Mouse (Mus musculus) CH12.LX (cell line): Measurements from ENCODE around the gene Mt3. TPM values are rescaled to one million over a fixed set of nuclear protein-coding genes. Genes with fewer than 3 reads are reported as not detected.
A peak's percentile ranks its signal among the peaks of the same experiment; 100 is the strongest.

Experiments used
- DNase-seq: peaks from one replicate; pipeline ENCODE4 v3.0.0-alpha.2; 2013; ENCODE audit errors: extremely low read depth
- H3K27ac ChIP-seq: 2 replicates; pipeline ENCODE4 v1.5.1; 2012; ENCODE audit warnings: low read depth, mild to moderate bottlenecking, control low read depth, moderate library complexity; ENCODE audit not compliant: insufficient read depth
- H3K27me3 ChIP-seq: replicated peaks from 2 replicates; pipeline ENCODE3; 2012; ENCODE audit warnings: inconsistent platforms
- H3K36me3 ChIP-seq, 2 experiments: replicated peaks in 1 of 2; 2 replicates each; pipeline versions ENCODE3 to v1.6.1; 2012; ENCODE audit warnings: inconsistent platforms in 1 of 2, low read length in 1 of 2, mild to moderate bottlenecking in 1 of 2, mixed read lengths in 1 of 2, moderate library complexity in 1 of 2; ENCODE audit not compliant: control insufficient read depth in 1 of 2, insufficient read depth in 1 of 2
- H3K4me1 ChIP-seq, 2 experiments: 2 replicates each; pipeline ENCODE4 v1.6.1; 2012; ENCODE audit warnings: inconsistent platforms in 1 of 2, moderate library complexity in 1 of 2; ENCODE audit not compliant: insufficient read depth in 2 of 2, control insufficient read depth in 1 of 2
- H3K4me2 ChIP-seq: 2 replicates; pipeline ENCODE4 v1.6.1; 2012; ENCODE audit warnings: low read depth, mild to moderate bottlenecking, control low read depth; ENCODE audit not compliant: poor library complexity, insufficient read depth, severe bottlenecking
- H3K4me3 ChIP-seq, 3 experiments: fragments of 150-350 bp in 1 of 3; sonication (generic) in 1 of 3; replicated peaks in 1 of 3; 2 replicates each; pipeline versions ENCODE3 to v1.5.1; 2011 to 2012; ENCODE audit warnings: low read depth in 2 of 3, low read length in 2 of 3, mild to moderate bottlenecking in 2 of 3, moderate library complexity in 2 of 3, control low read depth in 1 of 3, improper control_type of control experiment in 1 of 3, inconsistent platforms in 1 of 3, mixed read lengths in 1 of 3; ENCODE audit not compliant: poor library complexity in 1 of 3
- H3K79me2 ChIP-seq: replicated peaks from 2 replicates; pipeline ENCODE4 v1.6.1; 2012; ENCODE audit warnings: mild to moderate bottlenecking, moderate library complexity; ENCODE audit not compliant: control insufficient read depth, poor library complexity, insufficient read depth, severe bottlenecking; ENCODE audit errors: extremely low read depth
- H3K9ac ChIP-seq: 2 replicates; pipeline ENCODE4 v1.6.1; 2012; ENCODE audit warnings: low read depth, mild to moderate bottlenecking, control low read depth, moderate library complexity; ENCODE audit not compliant: insufficient read depth
- H3K9me3 ChIP-seq: replicated peaks from 2 replicates; pipeline ENCODE3; 2012; ENCODE audit warnings: low read length, inconsistent platforms, mixed read lengths
- BHLHE40 ChIP-seq: IDR thresholded peaks from 2 replicates; pipeline ENCODE4 v1.6.1; 2011; ENCODE audit warnings: mild to moderate bottlenecking, low read depth, low read length, improper control_type of control experiment
- CHD1 ChIP-seq: IDR thresholded peaks from 2 replicates; pipeline ENCODE4 v1.6.1; 2012; ENCODE audit warnings: low read depth, low read length, improper control_type of control experiment, inconsistent platforms
- CTCF ChIP-seq, 2 experiments: IDR thresholded peaks in 1 of 2; conservative IDR thresholded peaks in 1 of 2; 2 replicates each; pipeline ENCODE4 v1.5.1; 2011 to 2012; ENCODE audit warnings: low read depth in 2 of 2, low read length in 2 of 2, improper control_type of control experiment in 1 of 2, inconsistent platforms in 1 of 2, mild to moderate bottlenecking in 1 of 2, moderate library complexity in 1 of 2
- EP300 ChIP-seq: IDR thresholded peaks from 2 replicates; pipeline ENCODE4 v1.6.1; 2011; ENCODE audit warnings: low read length, improper control_type of control experiment
- HCFC1 ChIP-seq: IDR thresholded peaks from 2 replicates; pipeline ENCODE4 v1.6.1; 2012; ENCODE audit warnings: low read depth, mild to moderate bottlenecking, inconsistent platforms, low read length, improper control_type of control experiment
- JUND ChIP-seq: conservative IDR thresholded peaks from 2 replicates; pipeline ENCODE4 v1.6.1; 2011; ENCODE audit warnings: low read depth, low read length, improper control_type of control experiment
- MAX ChIP-seq: IDR thresholded peaks from 2 replicates; pipeline ENCODE4 v1.6.1; 2011; ENCODE audit warnings: low read length, improper control_type of control experiment
- MXI1 ChIP-seq: IDR thresholded peaks from 2 replicates; pipeline ENCODE4 v1.6.1; 2011; ENCODE audit warnings: mild to moderate bottlenecking, low read depth, low read length, improper control_type of control experiment
- PAX5 ChIP-seq: IDR thresholded peaks from 2 replicates; pipeline ENCODE4 v1.6.1; 2012; ENCODE audit warnings: low read length, inconsistent platforms, mixed read lengths
- POLR2A ChIP-seq: IDR thresholded peaks from 2 replicates; pipeline ENCODE4 v1.6.1; 2011; ENCODE audit warnings: low read depth, mild to moderate bottlenecking, improper control_type of control experiment, low read length
- SIN3A ChIP-seq: IDR thresholded peaks from 2 replicates; pipeline ENCODE4 v1.6.1; 2012; ENCODE audit warnings: low read length, improper control_type of control experiment, inconsistent platforms
- TCF12 ChIP-seq: IDR thresholded peaks from 2 replicates; pipeline ENCODE4 v1.6.1; 2014; ENCODE audit warnings: low read depth, mild to moderate bottlenecking, inconsistent platforms, low read length, improper control_type of control experiment
- USF2 ChIP-seq: conservative IDR thresholded peaks from 2 replicates; pipeline ENCODE4 v1.6.1; 2011; ENCODE audit warnings: low read depth, low read length, improper control_type of control experiment
- ZMIZ1 ChIP-seq: IDR thresholded peaks from 2 replicates; pipeline ENCODE4 v1.6.1; 2012; ENCODE audit warnings: low read depth, mild to moderate bottlenecking, inconsistent platforms, low read length, improper control_type of control experiment
- ZNF384 ChIP-seq: IDR thresholded peaks from 2 replicates; pipeline ENCODE4 v1.6.1; 2012; ENCODE audit warnings: low read depth, low read length, improper control_type of control experiment, inconsistent platforms
- dilution Hi-C: fragments of 300-500 bp; cut with MboI; formaldehyde crosslinking; loops from 2 replicates; pipeline ENCODE4 v1.14.3; 2020; ENCODE audit warnings: low sequenced_read_pairs; ENCODE audit not compliant: extremely low pct_unique_long_range_greater_than_20kb, extremely low pct_ligation_motif_present
- in situ Hi-C: fragments of 300-500 bp; cut with MboI; formaldehyde crosslinking; loops from 3 replicates; pipeline ENCODE4 v1.14.3; 2019; ENCODE audit warnings: low sequenced_read_pairs, low pct_ligation_motif_present, low pct_unique_long_range_greater_than_20kb, mixed read lengths
- polyA plus RNA-seq: library from polyadenylated mRNA; unstranded; fragments of >175 nt; gene quantifications from 2 replicates; pipeline ENCODE4 v1.2.1, GENCODE M21; 2012; ENCODE audit warnings: low read depth; ENCODE audit not compliant: insufficient read length
- total RNA-seq, 2 experiments: library from RNA; depleted of rRNA; stranded (reverse); fragments of 300-350 nt in 1 of 2; fragments of >200 nt in 1 of 2; gene quantifications; 2 replicates each; pipeline ENCODE4 v1.2.3; 2012 to 2014

Gene Mt3
- total and polyA plus RNA-seq, 3 experiments: 1.9 to 20.6 TPM; not detected in 1

DNA sequence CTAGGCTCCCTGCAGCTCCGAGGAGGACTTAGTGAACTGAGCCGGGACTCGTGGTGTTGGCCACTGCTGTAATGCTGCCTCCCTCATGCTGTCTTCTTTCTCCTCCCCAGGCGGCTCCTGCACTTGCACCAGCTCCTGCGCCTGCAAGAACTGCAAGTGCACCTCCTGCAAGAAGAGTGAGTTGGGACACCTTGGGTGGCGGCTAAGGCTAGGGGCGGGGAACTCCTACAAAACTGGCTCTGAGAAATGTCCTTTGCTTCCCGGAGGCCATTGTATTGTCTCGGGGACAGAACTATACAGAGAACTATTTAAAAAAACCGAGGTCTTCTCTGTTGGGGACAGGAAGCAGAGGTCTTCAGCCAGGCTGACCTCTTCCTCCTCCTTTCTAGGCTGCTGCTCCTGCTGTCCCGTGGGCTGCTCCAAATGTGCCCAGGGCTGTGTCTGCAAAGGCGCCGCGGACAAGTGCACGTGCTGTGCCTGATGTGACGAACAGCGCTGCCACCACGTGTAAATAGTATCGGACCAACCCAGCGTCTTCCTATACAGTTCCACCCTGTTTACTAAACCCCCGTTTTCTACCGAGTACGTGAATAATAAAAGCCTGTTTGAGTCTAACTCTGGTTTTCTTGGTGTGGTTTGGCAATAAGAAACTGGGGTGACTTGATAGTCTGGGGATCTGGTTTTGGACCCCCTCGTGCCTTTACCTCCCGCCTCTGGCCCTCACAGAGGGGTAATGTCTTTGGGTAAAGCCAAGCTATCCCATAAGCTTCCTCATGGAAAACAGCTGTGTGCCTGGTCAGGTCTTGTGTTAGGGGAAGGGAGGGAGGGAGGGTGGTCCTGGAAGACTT lies 27.5 kb downstream of the Mt3 start:
- dilution Hi-C loops (no loop called here), in situ Hi-C loops (loop anchor here (25.0 kb wide), 1 partner anchor 493 kb away; no protein-coding TSS in a partner anchor)
- no peak for TF ChIP-seq PAX5
- TF ChIP-seq JUND: no peak
- TF ChIP-seq CTCF (conservative IDR thresholded peaks at IDR 0.05 in 1 of 2, IDR thresholded peaks at IDR 0.05 in 1 of 2; ENCODE audit: low read depth in 2 of 2, low read length in 2 of 2): no peak
- peak; percentile 80; the same call in 1 of the 2 replicates for TF ChIP-seq MXI1
- no peak for TF ChIP-seq USF2
- peak; percentile 77 for TF ChIP-seq BHLHE40
- no peak for TF ChIP-seq ZMIZ1
- TF ChIP-seq HCFC1: no peak
- TF ChIP-seq TCF12: no peak
- TF ChIP-seq POLR2A: no peak
- peak; percentile 43 for TF ChIP-seq MAX
- TF ChIP-seq ZNF384: no peak
- TF ChIP-seq EP300: no peak
- no peak for TF ChIP-seq SIN3A
- Histone ChIP-seq H3K4me1 (peaks cover 0 to 25% of the 10 kb centered on the region in 2 experiments; a peak in 2 of 4 replicates), H3K27me3 (peaks cover 58% of the 10 kb centered on the region), H3K36me3 (no peaks in the 10 kb centered on the region), H3K9me3 (peaks cover 2% of the 10 kb centered on the region), H3K79me2 (peaks cover 4% of the 10 kb centered on the region; the same call in 1 of the 2 replicates), H3K9ac (peak overlapping the region; percentile 71), H3K4me3 (peak overlapping the region; percentile 41 to 78 (median 53)), H3K27ac (peak overlapping the region; percentile 41), H3K4me2 (peak overlapping the region; percentile 32; the same call in 1 of the 2 replicates)
- DNase-seq: no peak

DNA sequence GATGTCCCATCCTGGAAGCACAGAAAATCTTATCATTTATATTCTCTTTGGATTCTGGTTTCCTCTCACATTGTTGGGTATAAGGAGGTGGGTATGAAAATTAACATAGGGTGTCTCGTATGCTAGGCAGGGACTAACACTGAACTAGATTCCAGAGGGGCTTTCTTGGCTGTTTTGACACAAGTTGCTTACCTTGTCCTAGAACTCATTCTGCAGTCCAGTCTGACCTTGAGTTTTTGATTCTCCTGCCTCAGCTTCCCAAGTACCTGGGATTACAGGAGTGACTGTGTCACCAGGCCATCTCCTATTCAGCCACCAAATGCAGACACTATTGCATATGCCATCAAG lies 28.1 kb downstream of the Mt3 start:
- in situ Hi-C loops: loop anchor here (25.0 kb wide), 1 partner anchor 493 kb away; no protein-coding TSS in a partner anchor
- Histone ChIP-seq H3K27me3 (peaks cover 55% of the 10 kb centered on the region), H3K4me2 (0 out of 2 replicates have a peak overlapping the region, but pooled peaks have one; percentile 48), H3K79me2 (peaks cover 4% of the 10 kb centered on the region; the same call in 1 of the 2 replicates), H3K36me3 (no peaks in the 10 kb centered on the region), H3K9me3 (peaks cover 2% of the 10 kb centered on the region), H3K27ac (no peak overlapping the region), H3K4me1 (peaks cover 4 to 29% of the 10 kb centered on the region in 2 experiments), H3K9ac (peak overlapping the region; percentile 71), H3K4me3 (peak overlapping the region in 1 of 3 experiments; percentile 78)
- TF ChIP-seq BHLHE40 (no peak), TCF12 (no peak), CTCF (conservative IDR thresholded peaks at IDR 0.05 in 1 of 2, IDR thresholded peaks at IDR 0.05 in 1 of 2; ENCODE audit: low read depth in 2 of 2, low read length in 2 of 2) (no peak), ZMIZ1 (no peak), EP300 (no peak), CHD1 (no peak)
- DNase-seq: no peak
- dilution Hi-C loops: no loop called here
